Mouse (Mus musculus) embryonic facial prominence, embryonic 10.5 days (tissue): ENCODE results near the gene Ank3. TPM values are rescaled to one million over a fixed set of nuclear protein-coding genes. Genes with fewer than 3 reads are reported as not detected.

Experiments
- DNase-seq: peaks from one replicate; pipeline ENCODE4 v3.0.0-alpha.2; 2017; ENCODE audit warnings: low spot score
- H3K27ac ChIP-seq: fragments of 300-500 bp; sonication (generic); replicated peaks from 2 replicates; pipeline ENCODE4 v1.5.1; 2016; ENCODE audit warnings: mild to moderate bottlenecking
- H3K27me3 ChIP-seq: fragments of 300-500 bp; sonication (generic); replicated peaks from 2 replicates; pipeline ENCODE4 v1.6.1; 2016; ENCODE audit warnings: low read depth, mild to moderate bottlenecking; ENCODE audit not compliant: poor library complexity, severe bottlenecking
- H3K36me3 ChIP-seq: fragments of 300-500 bp; sonication (generic); replicated peaks from 2 replicates; pipeline ENCODE4 v1.6.1; 2016; ENCODE audit warnings: mild to moderate bottlenecking, moderate library complexity
- H3K4me1 ChIP-seq: fragments of 300-500 bp; sonication (generic); 2 replicates; pipeline ENCODE4 v1.6.1; 2016
- H3K4me3 ChIP-seq: fragments of 300-500 bp; sonication (generic); 2 replicates; pipeline ENCODE4 v1.5.1; 2016; ENCODE audit warnings: mild to moderate bottlenecking, moderate library complexity
- H3K9me3 ChIP-seq: fragments of 300-500 bp; sonication (generic); 2 replicates; pipeline ENCODE4 v1.6.1; 2016; ENCODE audit warnings: mild to moderate bottlenecking
- WGBS: fragments of 180-500 bp; shearing (Covaris S2); methylation state at CpG from one replicate; pipeline ENCODE4 v1.1.7; 2016; 5-methylcytosine and 5-hydroxymethylcytosine counted together
- polyA plus RNA-seq: library from polyadenylated mRNA; unstranded; fragments of >200 nt; fragmentation: Nextera tagmentation; extraction: Ambion mirVana; gene quantifications from 2 replicates; pipeline ENCODE4 v1.2.1, GENCODE M21; 2016

Gene Ank3
- polyA plus RNA-seq, 1 experiment from 2014 or later: 36.9 TPM

DNA sequence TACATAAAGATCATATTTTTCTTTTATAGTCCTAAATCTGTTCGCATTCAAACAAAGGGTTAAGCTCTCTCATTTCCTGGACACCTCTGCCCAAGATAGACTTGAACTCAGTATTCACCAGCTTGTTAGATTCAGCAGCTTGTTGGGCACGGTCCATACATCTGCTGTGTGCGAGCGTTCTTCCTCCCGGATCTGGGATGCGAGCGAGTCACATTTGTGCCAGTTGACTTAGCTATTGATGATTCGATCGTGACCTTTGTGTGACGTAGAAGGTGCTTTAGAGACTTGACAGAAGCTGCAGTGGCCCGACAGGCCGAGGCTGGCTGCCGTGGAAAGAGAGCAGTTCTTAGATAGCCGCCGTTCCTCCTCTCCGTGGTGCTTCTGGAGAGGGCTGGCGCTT, 98.8 kb downstream of the Ank3 start:
- no peaks in the 10 kb centered on the region for H3K27me3 ChIP-seq
- H3K9me3 ChIP-seq: no peaks in the 10 kb centered on the region
- 88% methylated on average over 17 of the region's 17 CpGs for WGBS
- H3K27ac ChIP-seq: no peak overlapping the region
- peaks cover 12% of the 10 kb centered on the region for H3K4me1 ChIP-seq
- H3K36me3 ChIP-seq: no peaks in the 10 kb centered on the region
- no peak for DNase-seq
- no peak overlapping the region for H3K4me3 ChIP-seq

- Histone ChIP-seq H3K27me3 (no peaks in the 10 kb centered on the region), H3K4me3 (no peak overlapping the region), H3K9me3 (no peaks in the 10 kb centered on the region), H3K27ac (no peak overlapping the region), H3K36me3 (no peaks in the 10 kb centered on the region), H3K4me1 (peaks cover 12% of the 10 kb centered on the region)
- peak; percentile 38 for DNase-seq
- 60% methylated on average over 11 of the region's 11 CpGs for WGBS
These were observed 101.7 kb downstream of the Ank3 start for GRCm38 (mm10) chr10:69500171-69500860.

GRCm38 (mm10) chr10:69503791-69504190, 105.2 kb downstream of the Ank3 start:
- no peaks in the 10 kb centered on the region for H3K36me3 ChIP-seq
- no peaks in the 10 kb centered on the region for H3K9me3 ChIP-seq
- H3K4me1 ChIP-seq: peaks cover 12% of the 10 kb centered on the region
- no peak overlapping the region for H3K27ac ChIP-seq
- WGBS: 85% methylated on average over 4 of the region's 4 CpGs
- no peak for DNase-seq
- H3K27me3 ChIP-seq: no peaks in the 10 kb centered on the region
- H3K4me3 ChIP-seq: no peak overlapping the region

DNA sequence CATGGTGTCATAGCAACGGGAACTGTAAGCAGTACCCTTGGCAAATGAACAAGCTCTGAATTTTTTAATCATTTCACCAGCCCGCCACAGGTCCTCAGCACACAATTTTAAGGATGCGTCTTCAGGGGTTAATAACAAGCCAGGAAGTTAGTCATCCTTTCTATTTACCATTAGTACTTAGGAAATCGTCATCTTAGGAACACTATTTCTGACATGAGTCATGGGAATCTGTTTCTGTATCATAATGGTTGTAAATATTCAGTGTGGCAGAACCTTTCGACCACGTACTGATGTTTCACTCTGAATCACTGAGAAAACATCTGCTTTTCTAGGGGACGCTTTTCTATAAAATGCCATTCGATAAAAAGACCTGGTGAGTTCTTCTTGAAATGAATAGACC, 109.1 kb downstream of the Ank3 start:
- WGBS: 92% methylated on average over 8 of the region's 8 CpGs
- no peak for DNase-seq
- H3K4me3 ChIP-seq: no peak overlapping the region

GRCm38 (mm10) chr10:69510392-69510791, 111.8 kb downstream of the Ank3 start:
- Histone ChIP-seq H3K4me3 (no peak overlapping the region), H3K9me3 (no peaks in the 10 kb centered on the region), H3K27me3 (no peaks in the 10 kb centered on the region), H3K4me1 (no peaks in the 10 kb centered on the region), H3K36me3 (no peaks in the 10 kb centered on the region), H3K27ac (no peak overlapping the region)
- no peak for DNase-seq
- 87% methylated on average over 8 of the region's 8 CpGs for WGBS

More for the DNA sequence above, 109.1 kb downstream of the Ank3 start:
- Histone ChIP-seq H3K9me3 (no peaks in the 10 kb centered on the region), H3K4me1 (no peaks in the 10 kb centered on the region), H3K27me3 (no peaks in the 10 kb centered on the region), H3K27ac (no peak overlapping the region), H3K36me3 (no peaks in the 10 kb centered on the region)

GRCm38 (mm10) chr10:69511234-69511633, 112.7 kb downstream of the Ank3 start:
- 86% methylated on average over 1 of the region's 1 CpGs for WGBS
- H3K4me1 ChIP-seq: no peaks in the 10 kb centered on the region
- no peak overlapping the region for H3K27ac ChIP-seq
- no peak for DNase-seq
- H3K9me3 ChIP-seq: no peaks in the 10 kb centered on the region
- H3K36me3 ChIP-seq: no peaks in the 10 kb centered on the region
- no peaks in the 10 kb centered on the region for H3K27me3 ChIP-seq
- no peak overlapping the region for H3K4me3 ChIP-seq

- Histone ChIP-seq H3K4me3 (no peak overlapping the region), H3K27me3 (no peaks in the 10 kb centered on the region), H3K9me3 (no peaks in the 10 kb centered on the region), H3K27ac (0 out of 2 replicates have a peak overlapping the region, but pooled peaks have one; percentile 30), H3K4me1 (peaks cover 6% of the 10 kb centered on the region; the same call in 1 of the 2 replicates), H3K36me3 (no peaks in the 10 kb centered on the region)
- WGBS: 67% methylated on average over 4 of the region's 4 CpGs
- no peak for DNase-seq
These were observed 123.4 kb downstream of the Ank3 start for GRCm38 (mm10) chr10:69521977-69522376.

- no peaks in the 10 kb centered on the region for H3K36me3 ChIP-seq
- 68% methylated on average over 3 of the region's 3 CpGs for WGBS
- peaks cover 11% of the 10 kb centered on the region; the same call in 1 of the 2 replicates for H3K4me1 ChIP-seq
- no peak overlapping the region for H3K4me3 ChIP-seq
- peak; percentile 31 for DNase-seq
- no peak overlapping the region for H3K27ac ChIP-seq
- no peaks in the 10 kb centered on the region for H3K27me3 ChIP-seq
- H3K9me3 ChIP-seq: no peaks in the 10 kb centered on the region
These were observed 124.6 kb downstream of the Ank3 start for GRCm38 (mm10) chr10:69523202-69523601.

DNA sequence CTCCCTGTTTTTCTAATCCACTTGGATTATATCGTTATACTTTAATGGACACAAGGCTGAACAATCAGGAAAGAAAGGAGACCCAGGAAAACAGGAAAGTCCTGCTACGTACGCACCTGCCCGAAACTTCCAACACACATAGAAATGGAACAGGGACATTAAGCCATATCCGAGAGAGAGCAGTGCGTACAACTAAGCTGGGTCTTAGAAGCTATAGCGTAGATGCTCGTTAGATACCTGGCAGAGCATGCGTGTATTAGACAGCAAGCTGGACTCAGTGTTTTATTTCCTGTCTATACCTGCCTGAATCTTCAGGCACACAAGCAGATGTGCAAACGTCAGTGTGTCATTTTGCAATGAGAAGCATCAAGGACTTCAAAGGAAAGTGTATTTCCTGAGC, 128.7 kb downstream of the Ank3 start:
- no peak for DNase-seq
- H3K4me1 ChIP-seq: peaks cover 21% of the 10 kb centered on the region
- 86% methylated on average over 10 of the region's 10 CpGs for WGBS
- H3K4me3 ChIP-seq: no peak overlapping the region
- H3K27ac ChIP-seq: no peak overlapping the region
- H3K36me3 ChIP-seq: no peaks in the 10 kb centered on the region
- no peaks in the 10 kb centered on the region for H3K27me3 ChIP-seq
- H3K9me3 ChIP-seq: no peaks in the 10 kb centered on the region

DNA sequence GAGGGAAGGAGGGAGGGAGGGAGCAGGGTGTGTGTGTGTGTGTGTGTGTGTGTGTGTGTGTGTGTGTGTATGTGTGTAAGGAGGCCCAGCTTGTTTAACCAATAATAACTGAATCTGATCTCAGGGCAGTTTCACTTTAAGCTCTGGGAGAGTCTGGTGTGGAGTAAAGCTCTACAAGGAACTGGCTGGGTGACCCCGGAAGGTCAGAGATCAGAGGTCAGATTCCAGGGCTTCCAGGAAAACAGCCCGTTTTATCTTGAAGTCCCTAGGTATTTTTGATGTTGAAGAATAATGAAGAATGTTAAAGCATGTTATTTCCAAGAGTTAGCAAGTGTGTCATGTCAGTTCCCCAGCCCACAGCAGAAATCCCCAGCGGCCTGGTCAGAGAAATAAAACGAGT, 130.2 kb downstream of the Ank3 start:
- DNase-seq: peak; percentile 61

DNA sequence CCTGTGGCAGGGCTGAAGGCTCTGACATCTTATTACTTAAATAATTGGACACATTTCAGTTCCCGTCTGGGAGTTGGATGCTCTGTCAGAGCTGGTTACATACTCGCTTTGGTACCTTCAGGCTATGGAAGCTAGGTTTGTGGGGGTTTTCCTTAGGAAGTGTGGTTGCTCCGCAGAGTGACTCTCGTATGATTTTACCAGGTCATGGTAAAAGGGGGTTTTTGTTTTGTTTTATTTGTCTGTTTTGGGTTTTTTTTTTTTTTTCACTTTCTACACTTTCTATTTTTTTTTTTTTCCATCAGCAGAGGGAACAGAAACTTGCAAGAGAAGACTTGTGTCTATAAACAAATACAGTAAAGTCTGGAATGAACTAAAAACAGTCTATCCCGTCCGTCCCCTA, 131.8 kb downstream of the Ank3 start:
- no peaks in the 10 kb centered on the region for H3K27me3 ChIP-seq
- no peaks in the 10 kb centered on the region for H3K9me3 ChIP-seq
- no peak for DNase-seq
- no peaks in the 10 kb centered on the region for H3K36me3 ChIP-seq
- no peak overlapping the region for H3K27ac ChIP-seq
- no peak overlapping the region for H3K4me3 ChIP-seq
- H3K4me1 ChIP-seq: peaks cover 44% of the 10 kb centered on the region
- WGBS: 70% methylated on average over 6 of the region's 6 CpGs

More for the DNA sequence above, 130.2 kb downstream of the Ank3 start:
- 49% methylated on average over 4 of the region's 4 CpGs for WGBS
- Histone ChIP-seq H3K9me3 (no peaks in the 10 kb centered on the region), H3K36me3 (no peaks in the 10 kb centered on the region), H3K27ac (no peak overlapping the region), H3K4me3 (no peak overlapping the region), H3K27me3 (no peaks in the 10 kb centered on the region), H3K4me1 (peaks cover 35% of the 10 kb centered on the region)

- WGBS: 77% methylated on average over 5 of the region's 5 CpGs
- DNase-seq: no peak
- Histone ChIP-seq H3K27ac (no peak overlapping the region), H3K27me3 (no peaks in the 10 kb centered on the region), H3K9me3 (no peaks in the 10 kb centered on the region), H3K36me3 (no peaks in the 10 kb centered on the region), H3K4me1 (peaks cover 55% of the 10 kb centered on the region), H3K4me3 (no peak overlapping the region)
These were observed 133.0 kb downstream of the Ank3 start for GRCm38 (mm10) chr10:69531569-69531968.

DNA sequence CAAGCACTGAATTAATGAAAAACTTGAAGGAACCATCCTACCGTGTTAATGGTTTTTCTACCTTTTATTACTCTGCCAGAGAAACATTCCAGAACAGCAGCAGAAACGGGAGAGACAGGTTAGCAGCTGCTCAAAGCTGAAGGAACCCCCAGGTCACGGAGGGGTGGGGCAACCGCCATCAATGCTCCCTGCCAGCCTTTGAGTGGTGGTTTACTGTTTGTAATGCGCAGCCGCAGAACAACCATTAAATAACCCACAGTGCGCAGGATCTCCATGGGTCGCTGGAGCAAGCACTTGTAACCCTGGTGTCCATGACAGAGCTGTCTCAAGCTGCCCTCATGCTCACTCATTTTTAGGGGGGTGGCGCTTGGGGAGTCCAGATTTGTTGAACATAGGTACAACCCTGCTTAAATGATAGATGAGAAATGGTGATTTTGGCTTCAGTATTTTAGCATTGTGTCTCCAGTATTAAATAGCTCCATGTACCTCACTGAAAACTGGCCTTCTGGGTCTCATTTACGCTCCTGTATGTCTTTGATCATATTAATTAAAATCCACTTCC, 133.7 kb downstream of the Ank3 start:
- H3K36me3 ChIP-seq: no peaks in the 10 kb centered on the region
- H3K9me3 ChIP-seq: no peaks in the 10 kb centered on the region
- DNase-seq: no peak
- 76% methylated on average over 10 of the region's 10 CpGs for WGBS
- H3K4me1 ChIP-seq: peaks cover 58% of the 10 kb centered on the region
- no peak overlapping the region for H3K4me3 ChIP-seq
- H3K27me3 ChIP-seq: no peaks in the 10 kb centered on the region
- peak overlapping the region; percentile 16; the same call in 1 of the 2 replicates for H3K27ac ChIP-seq
